Mouse (Mus musculus) kidney, adult 2 months (tissue): Measurements from ENCODE around the gene Soat2.

ENCODE experiments used
- CTCF ChIP-seq: fragments of 200-500 bp; conservative IDR thresholded peaks from 2 replicates; pipeline ENCODE4 v1.5.1; 2011; ENCODE audit warnings: low read depth, mild to moderate bottlenecking, control low read depth, low read length, moderate library complexity, mixed read lengths; ENCODE audit not compliant: insufficient read depth, insufficient read length
- POLR2A ChIP-seq: fragments of 200-500 bp; IDR thresholded peaks from one replicate; pipeline ENCODE4 v1.6.1; 2011; ENCODE audit warnings: low read depth, low read length, control low read depth

DNA sequence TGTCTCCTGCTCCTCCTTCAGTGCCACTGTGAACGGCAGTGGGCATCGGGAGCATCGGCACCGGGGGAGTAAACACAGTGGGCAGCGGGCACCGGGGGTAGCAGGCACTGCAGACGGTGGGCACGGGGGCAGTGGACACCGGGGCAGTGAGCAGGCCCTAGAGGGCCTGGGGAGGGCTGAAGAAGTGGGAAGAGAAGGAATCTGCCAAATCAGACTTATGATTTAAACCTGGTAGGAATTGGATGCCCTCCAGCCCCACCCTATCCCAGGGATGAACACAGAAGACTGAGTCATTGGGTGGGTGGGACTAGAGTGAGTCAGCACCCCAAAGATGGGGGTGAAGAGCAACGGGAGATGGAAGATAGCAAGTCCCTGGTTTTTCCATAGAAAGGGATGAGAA is 5.0 kb upstream of the Soat2 start:
- no peak for TF ChIP-seq CTCF
- TF ChIP-seq POLR2A = no peak
